Mouse (Mus musculus): ENCODE measurements at regions not wholly inside any gene's neighbourhood (a gene's known extent, or its start where the extent isn't known, plus 50 kb on each side); places are given as distances from the start of the nearest gene placed in this dataset.

- no peak for TF ChIP-seq EP300 (IDR thresholded peaks at IDR 0.05; ENCODE audit: low read depth)
- no peak for TF ChIP-seq CTCF (IDR thresholded peaks at IDR 0.05; ENCODE audit: low read depth)
These were observed 83.1 kb downstream of the Stk35 start for GRCm38 (mm10) chr2:129883417-129883816.

Data from heart, postnatal 0 days (tissue).